Mouse (Mus musculus) forebrain, embryonic 12.5 days (tissue): ENCODE data around the gene Gbp6. TPM values are rescaled to one million over a fixed set of nuclear protein-coding genes. Genes with fewer than 3 reads are reported as not detected.
"Not testable (repeated sequence)": the region's sequence is repeated elsewhere in the genome, so short reads cannot be mapped to it uniquely, and the experiment has no call there.

ENCODE experiments used
- ATAC-seq: fragments of 200-750 bp; cut with Nextera tagmentation; 2 replicates; pipeline ENCODE4 v1.8.0; 2017; ENCODE audit warnings: moderate TSS enrichment; ENCODE audit not compliant: low FRiP score
- H3K27ac ChIP-seq: fragments of 300-500 bp; sonication (generic); 2 replicates; pipeline ENCODE4 v1.5.1; 2016; ENCODE audit warnings: mild to moderate bottlenecking
- H3K27me3 ChIP-seq: fragments of 300-500 bp; sonication (generic); 2 replicates; pipeline ENCODE4 v1.6.1; 2016; ENCODE audit warnings: mild to moderate bottlenecking
- H3K36me3 ChIP-seq: fragments of 300-500 bp; sonication (generic); replicated peaks from 2 replicates; pipeline ENCODE4 v1.6.1; 2016; ENCODE audit warnings: mild to moderate bottlenecking
- H3K4me1 ChIP-seq: fragments of 300-500 bp; sonication (generic); 2 replicates; pipeline ENCODE4 v1.6.1; 2016
- H3K4me2 ChIP-seq: fragments of 300-500 bp; sonication (generic); 2 replicates; pipeline ENCODE4 v1.6.1; 2016; ENCODE audit warnings: mild to moderate bottlenecking, moderate library complexity
- H3K4me3 ChIP-seq: fragments of 300-500 bp; sonication (generic); replicated peaks from 2 replicates; pipeline ENCODE4 v1.5.1; 2016; ENCODE audit warnings: mild to moderate bottlenecking
- H3K9ac ChIP-seq: fragments of 300-500 bp; sonication (generic); 2 replicates; pipeline ENCODE4 v1.6.1; 2016; ENCODE audit warnings: mild to moderate bottlenecking
- H3K9me3 ChIP-seq: fragments of 300-500 bp; sonication (generic); 2 replicates; pipeline ENCODE4 v1.6.1; 2016
- WGBS: fragments of 180-500 bp; shearing (Covaris S2); methylation state at CpG from one replicate; pipeline ENCODE4 v1.1.7; 2016; 5-methylcytosine and 5-hydroxymethylcytosine counted together
- polyA plus RNA-seq: library from polyadenylated mRNA; unstranded; fragments of >200 nt; fragmentation: Nextera tagmentation; extraction: Ambion mirVana; gene quantifications from 2 replicates; pipeline ENCODE4 v1.2.1, GENCODE M21; 2016

The Gbp6 gene
- 0.58 and 0.93 TPM in 2 replicates for polyA plus RNA-seq

- not testable (repeated sequence) for H3K27ac ChIP-seq, H3K4me2 ChIP-seq, ATAC-seq, H3K36me3 ChIP-seq, H3K9ac ChIP-seq, H3K9me3 ChIP-seq, H3K27me3 ChIP-seq, H3K4me3 ChIP-seq, H3K4me1 ChIP-seq
- 64% methylated on average over 3 of the region's 3 CpGs for WGBS
Measured at GRCm38 (mm10) chr5:105293226-105294165, at the start of gene Gbp6, which contains the start of gene Gm43302. TSS of gene Gbp6 (minus strand) at chr5:105293698. TSS of gene Gm43302 (minus strand) at chr5:105293695.

- WGBS = 66% methylated on average over 2 of the region's 2 CpGs
- Histone ChIP-seq H3K9me3 (no peaks in the 10 kb centered on the region), H3K27ac (no peak overlapping the region), H3K36me3 (no peaks in the 10 kb centered on the region), H3K27me3 (no peaks in the 10 kb centered on the region), H3K4me3 (no peak overlapping the region), H3K9ac (no peak overlapping the region), H3K4me1 (no peaks in the 10 kb centered on the region), H3K4me2 (no peak overlapping the region)
- ATAC-seq = no peak
Measured at GRCm38 (mm10) chr5:105341281-105341680, 47.8 kb upstream of the Gbp6 start.

GRCm38 (mm10) chr5:105322543-105322942 lies 29.0 kb upstream of the Gbp6 start:
- H3K36me3 ChIP-seq = no peaks in the 10 kb centered on the region
- H3K27ac ChIP-seq = no peak overlapping the region
- no peak overlapping the region for H3K9ac ChIP-seq
- H3K4me2 ChIP-seq = no peak overlapping the region
- H3K27me3 ChIP-seq = no peaks in the 10 kb centered on the region
- WGBS = 76% methylated on average over 2 of the region's 2 CpGs
- H3K9me3 ChIP-seq = no peaks in the 10 kb centered on the region
- ATAC-seq = no peak
- H3K4me3 ChIP-seq = no peak overlapping the region
- no peaks in the 10 kb centered on the region for H3K4me1 ChIP-seq

- 77% methylated on average over 2 of the region's 2 CpGs for WGBS
- no peak for ATAC-seq
Measured at GRCm38 (mm10) chr5:105310941-105311340, 17.4 kb upstream of the Gbp6 start.

GRCm38 (mm10) chr5:105309148-105309547 lies 15.7 kb upstream of the Gbp6 start:
- H3K4me3 ChIP-seq, H3K4me2 ChIP-seq, H3K27me3 ChIP-seq, H3K4me1 ChIP-seq, H3K9ac ChIP-seq, ATAC-seq, H3K9me3 ChIP-seq, H3K27ac ChIP-seq, H3K36me3 ChIP-seq: not testable (repeated sequence)
- WGBS = 64% methylated on average over 1 of the region's 1 CpGs

More at GRCm38 (mm10) chr5:105310941-105311340, 17.4 kb upstream of the Gbp6 start:
- H3K36me3 ChIP-seq = no peaks in the 10 kb centered on the region
- 0 out of 2 replicates have a peak, but pooled peaks cover 7% of the 10 kb centered on the region for H3K9me3 ChIP-seq
- no peak overlapping the region for H3K4me3 ChIP-seq
- H3K4me2 ChIP-seq = no peak overlapping the region
- H3K4me1 ChIP-seq = no peaks in the 10 kb centered on the region
- H3K9ac ChIP-seq = no peak overlapping the region
- no peaks in the 10 kb centered on the region for H3K27me3 ChIP-seq
- H3K27ac ChIP-seq = no peak overlapping the region

- not testable (repeated sequence) for H3K4me2 ChIP-seq, H3K4me1 ChIP-seq, H3K27ac ChIP-seq, H3K27me3 ChIP-seq, H3K9me3 ChIP-seq, ATAC-seq, H3K9ac ChIP-seq, H3K4me3 ChIP-seq, H3K36me3 ChIP-seq
Measured at GRCm38 (mm10) chr5:105306946-105307345, 13.4 kb upstream of the Gbp6 start.

GRCm38 (mm10) chr5:105306159-105306581 lies 12.7 kb upstream of the Gbp6 start:
- no peaks in the 10 kb centered on the region for H3K36me3 ChIP-seq
- 89% methylated on average over 1 of the region's 1 CpGs for WGBS
- H3K4me3 ChIP-seq = no peak overlapping the region
- H3K27ac ChIP-seq = no peak overlapping the region
- H3K4me1 ChIP-seq = no peaks in the 10 kb centered on the region
- no peak overlapping the region for H3K4me2 ChIP-seq
- H3K9me3 ChIP-seq = 0 out of 2 replicates have a peak, but pooled peaks cover 7% of the 10 kb centered on the region
- H3K27me3 ChIP-seq = no peaks in the 10 kb centered on the region
- ATAC-seq = no peak
- no peak overlapping the region for H3K9ac ChIP-seq

GRCm38 (mm10) chr5:105305671-105306070 lies 12.2 kb upstream of the Gbp6 start:
- H3K4me2 ChIP-seq, H3K36me3 ChIP-seq, H3K4me1 ChIP-seq, H3K9ac ChIP-seq, ATAC-seq, H3K27me3 ChIP-seq, H3K9me3 ChIP-seq, H3K27ac ChIP-seq, H3K4me3 ChIP-seq: not testable (repeated sequence)
- WGBS = 91% methylated on average over 4 of the region's 4 CpGs

GRCm38 (mm10) chr5:105301963-105302362 lies 8.5 kb upstream of the Gbp6 start:
- H3K9ac ChIP-seq = no peak overlapping the region
- no peaks in the 10 kb centered on the region for H3K4me1 ChIP-seq
- H3K9me3 ChIP-seq = no peaks in the 10 kb centered on the region
- no peaks in the 10 kb centered on the region for H3K36me3 ChIP-seq
- no peak overlapping the region for H3K4me2 ChIP-seq
- no peak overlapping the region for H3K4me3 ChIP-seq
- no peak for ATAC-seq
- no peaks in the 10 kb centered on the region for H3K27me3 ChIP-seq
- 53% methylated on average over 4 of the region's 4 CpGs for WGBS
- no peak overlapping the region for H3K27ac ChIP-seq

- Histone ChIP-seq H3K27ac (no peak overlapping the region), H3K4me3 (no peak overlapping the region), H3K27me3 (no peaks in the 10 kb centered on the region), H3K4me2 (no peak overlapping the region), H3K9ac (no peak overlapping the region), H3K36me3 (no peaks in the 10 kb centered on the region), H3K4me1 (no peaks in the 10 kb centered on the region), H3K9me3 (no peaks in the 10 kb centered on the region)
- WGBS = 18% methylated on average over 2 of the region's 2 CpGs
- no peak for ATAC-seq
Measured at GRCm38 (mm10) chr5:105301531-105301930, 8.0 kb upstream of the Gbp6 start.

- no peaks in the 10 kb centered on the region; the same call in 1 of the 2 replicates for H3K4me1 ChIP-seq
- no peaks in the 10 kb centered on the region for H3K36me3 ChIP-seq
- H3K27ac ChIP-seq = no peak overlapping the region
- WGBS = 64% methylated on average over 3 of the region's 3 CpGs
- H3K9me3 ChIP-seq = no peaks in the 10 kb centered on the region
- no peak overlapping the region for H3K9ac ChIP-seq
- H3K4me2 ChIP-seq = no peak overlapping the region
- ATAC-seq = no peak
- no peak overlapping the region for H3K4me3 ChIP-seq
- H3K27me3 ChIP-seq = no peaks in the 10 kb centered on the region; the same call in 1 of the 2 replicates
Measured at GRCm38 (mm10) chr5:105295746-105296145, 2.2 kb upstream of the Gbp6 start.

GRCm38 (mm10) chr5:105292492-105292891 lies 1.0 kb downstream of the Gbp6 start:
- no peaks in the 10 kb centered on the region for H3K36me3 ChIP-seq
- H3K9ac ChIP-seq = no peak overlapping the region
- no peaks in the 10 kb centered on the region for H3K9me3 ChIP-seq
- WGBS = 86% methylated on average over 1 of the region's 1 CpGs
- no peaks in the 10 kb centered on the region; the same call in 1 of the 2 replicates for H3K4me1 ChIP-seq
- no peak overlapping the region for H3K27ac ChIP-seq
- no peak for ATAC-seq
- no peak overlapping the region for H3K4me3 ChIP-seq
- no peaks in the 10 kb centered on the region; the same call in 1 of the 2 replicates for H3K27me3 ChIP-seq
- no peak overlapping the region for H3K4me2 ChIP-seq

- not testable (repeated sequence) for ATAC-seq
Measured at GRCm38 (mm10) chr5:105290921-105291320, 2.6 kb downstream of the Gbp6 start.

More at GRCm38 (mm10) chr5:105290921-105291320, 2.6 kb downstream of the Gbp6 start:
- not testable (repeated sequence) for H3K4me1 ChIP-seq, H3K36me3 ChIP-seq, H3K4me3 ChIP-seq, H3K27me3 ChIP-seq, H3K9ac ChIP-seq, H3K27ac ChIP-seq, H3K4me2 ChIP-seq, H3K9me3 ChIP-seq
- WGBS = 81% methylated on average over 3 of the region's 3 CpGs
